Mouse (Mus musculus) forebrain, postnatal 0 days (tissue): ENCODE measurements around the gene Snrnp70. TPM values are rescaled to one million over a fixed set of nuclear protein-coding genes. Genes with fewer than 3 reads are reported as not detected.
A peak's percentile ranks its signal among the peaks of the same experiment; 100 is the strongest.

Source experiments
- ATAC-seq: fragments of 200-750 bp; cut with Nextera tagmentation; 2 replicates; pipeline ENCODE4 v1.8.0; 2017; ENCODE audit warnings: mild to moderate bottlenecking, moderate library complexity
- DNase-seq: peaks from one replicate; pipeline ENCODE4 v3.0.0-alpha.2; 2015
- H3K27ac ChIP-seq: fragments of 300-500 bp; sonication (generic); 2 replicates; pipeline ENCODE4 v1.5.1; 2014; ENCODE audit warnings: low read depth, mild to moderate bottlenecking, antibody characterized with exemption, low read length, moderate library complexity, mixed read lengths
- H3K27me3 ChIP-seq: fragments of 300-500 bp; sonication (generic); 2 replicates; pipeline ENCODE4 v1.6.1; 2014; ENCODE audit warnings: mild to moderate bottlenecking, low read length, mixed read lengths; ENCODE audit not compliant: insufficient read depth
- H3K36me3 ChIP-seq: fragments of 300-500 bp; sonication (generic); 2 replicates; pipeline ENCODE4 v1.6.1; 2014; ENCODE audit warnings: mild to moderate bottlenecking, moderate library complexity; ENCODE audit not compliant: insufficient read depth
- H3K4me1 ChIP-seq: fragments of 300-500 bp; sonication (generic); 2 replicates; pipeline ENCODE4 v1.6.1; 2014; ENCODE audit warnings: antibody characterized with exemption; ENCODE audit not compliant: insufficient read depth
- H3K4me2 ChIP-seq: fragments of 300-500 bp; sonication (generic); 2 replicates; pipeline ENCODE4 v1.6.1; 2014; ENCODE audit warnings: low read depth, mild to moderate bottlenecking, moderate library complexity
- H3K4me3 ChIP-seq: fragments of 300-500 bp; sonication (generic); 2 replicates; pipeline ENCODE4 v1.5.1; 2014; ENCODE audit warnings: low read depth, low read length, mixed read lengths
- H3K9ac ChIP-seq: fragments of 300-500 bp; sonication (generic); 2 replicates; pipeline ENCODE4 v1.6.1; 2014; ENCODE audit warnings: mild to moderate bottlenecking
- H3K9me3 ChIP-seq: fragments of 300-500 bp; sonication (generic); 2 replicates; pipeline ENCODE4 v1.6.1; 2016; ENCODE audit warnings: low read length
- CTCF ChIP-seq: sonication (generic); IDR thresholded peaks from 2 replicates; pipeline ENCODE4 v1.5.1; 2016; ENCODE audit warnings: antibody characterized with exemption, control low read depth, low read depth
- WGBS: fragments of 180-500 bp; shearing (Covaris S2); extraction: QIAGEN DNeasy Blood & Tissue Kit; methylation state at CpG from one replicate; pipeline ENCODE4 v1.1.7; 2014; 5-methylcytosine and 5-hydroxymethylcytosine counted together
- polyA plus RNA-seq: library from polyadenylated mRNA; unstranded; fragments of >200 nt; fragmentation: Nextera tagmentation; extraction: Ambion mirVana; gene quantifications from 2 replicates; pipeline ENCODE4 v1.2.1, GENCODE M21; 2015
- total RNA-seq: library from RNA; depleted of rRNA; stranded (reverse); fragments of >200 nt; gene quantifications from 2 replicates; pipeline ENCODE4 v1.2.3, GENCODE M21; 2014; rRNA removed

Gene Snrnp70
- total and polyA plus RNA-seq, 2 experiments from 2014 or later: 124 to 310 TPM

DNA sequence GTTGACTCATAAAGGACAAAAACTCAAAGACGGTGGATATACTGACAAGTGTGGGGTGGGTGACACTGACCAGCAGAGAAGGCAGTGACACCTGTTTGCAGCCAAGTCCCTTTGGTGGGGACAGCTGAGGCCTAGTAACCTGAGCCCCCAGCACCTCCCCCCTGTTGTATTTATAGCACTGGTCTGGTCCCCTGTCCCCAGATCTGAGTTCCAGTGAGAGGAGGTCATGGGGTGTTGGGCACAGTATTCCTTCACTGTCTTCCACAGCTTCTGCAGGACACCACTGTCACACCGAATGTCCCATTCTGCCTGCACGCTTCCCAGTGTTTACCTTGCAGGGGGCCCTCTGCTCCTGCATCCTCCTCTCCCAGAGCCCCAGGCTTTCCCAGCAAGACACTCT is 60.9 kb downstream of the Snrnp70 start:
- Histone ChIP-seq H3K4me1 (no peaks in the 10 kb centered on the region), H3K4me2 (no peak overlapping the region), H3K4me3 (no peak overlapping the region), H3K9ac (no peak overlapping the region), H3K27me3 (no peaks in the 10 kb centered on the region), H3K27ac (no peak overlapping the region), H3K9me3 (no peaks in the 10 kb centered on the region), H3K36me3 (no peaks in the 10 kb centered on the region; the same call in 1 of the 2 replicates)
- WGBS: 52% methylated on average over 3 of the region's 3 CpGs
- ATAC-seq (no peak), DNase-seq (no peak)
- TF ChIP-seq CTCF: no peak

DNA sequence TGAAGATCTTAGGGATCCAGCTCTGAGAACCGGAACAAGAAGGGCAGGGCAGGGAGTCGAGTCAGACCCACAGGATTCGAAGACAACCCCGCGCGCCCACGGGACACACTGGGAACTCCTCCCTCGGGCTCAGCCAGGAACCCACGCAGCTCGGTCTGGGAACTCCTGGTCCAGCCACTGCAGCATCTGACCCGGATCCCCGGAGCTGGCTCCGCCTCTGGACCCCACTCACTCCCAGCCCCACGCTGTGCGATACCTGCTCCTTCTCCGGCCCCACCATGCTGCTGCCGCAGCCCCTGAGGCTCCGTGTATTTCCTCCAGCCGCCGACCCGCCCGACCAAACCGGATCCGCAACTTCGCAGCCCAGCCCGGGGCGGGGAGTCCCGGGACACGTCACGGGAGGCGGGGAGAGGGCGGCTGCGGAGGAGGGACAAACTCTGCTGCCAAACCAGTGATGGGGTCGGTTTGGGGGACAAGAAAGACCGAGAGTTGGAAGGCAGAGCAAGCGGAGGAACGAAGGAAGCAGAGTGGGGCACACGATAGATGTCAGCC is 62.0 kb downstream of the Snrnp70 start, which contains the start of gene Trpm4:
Gene Trpm4, minus strand, starts transcription at position 350 of the 552 bp plus-strand sequence.
- no peak for TF ChIP-seq CTCF
- under 1% methylated on average over 38 of the region's 38 CpGs for whole genome bisulfite sequencing
- peak within 1 kb of the TSS; percentile 66 for H3K9ac ChIP-seq
- no peaks in the 10 kb centered on the region for H3K36me3 ChIP-seq
- peak within 1 kb of the TSS; percentile 54; the same call in 1 of the 2 replicates for H3K27ac ChIP-seq
- DNase-seq (peak; percentile 82), ATAC-seq (peak; percentile 79)
- no peaks in the 10 kb centered on the region for H3K27me3 ChIP-seq
- no peaks in the 10 kb centered on the region for H3K9me3 ChIP-seq
- peak within 1 kb of the TSS; percentile 64 for H3K4me3 ChIP-seq
- H3K4me1 ChIP-seq: no peaks in the 10 kb centered on the region
- H3K4me2 ChIP-seq: peak within 1 kb of the TSS; percentile 96

DNA sequence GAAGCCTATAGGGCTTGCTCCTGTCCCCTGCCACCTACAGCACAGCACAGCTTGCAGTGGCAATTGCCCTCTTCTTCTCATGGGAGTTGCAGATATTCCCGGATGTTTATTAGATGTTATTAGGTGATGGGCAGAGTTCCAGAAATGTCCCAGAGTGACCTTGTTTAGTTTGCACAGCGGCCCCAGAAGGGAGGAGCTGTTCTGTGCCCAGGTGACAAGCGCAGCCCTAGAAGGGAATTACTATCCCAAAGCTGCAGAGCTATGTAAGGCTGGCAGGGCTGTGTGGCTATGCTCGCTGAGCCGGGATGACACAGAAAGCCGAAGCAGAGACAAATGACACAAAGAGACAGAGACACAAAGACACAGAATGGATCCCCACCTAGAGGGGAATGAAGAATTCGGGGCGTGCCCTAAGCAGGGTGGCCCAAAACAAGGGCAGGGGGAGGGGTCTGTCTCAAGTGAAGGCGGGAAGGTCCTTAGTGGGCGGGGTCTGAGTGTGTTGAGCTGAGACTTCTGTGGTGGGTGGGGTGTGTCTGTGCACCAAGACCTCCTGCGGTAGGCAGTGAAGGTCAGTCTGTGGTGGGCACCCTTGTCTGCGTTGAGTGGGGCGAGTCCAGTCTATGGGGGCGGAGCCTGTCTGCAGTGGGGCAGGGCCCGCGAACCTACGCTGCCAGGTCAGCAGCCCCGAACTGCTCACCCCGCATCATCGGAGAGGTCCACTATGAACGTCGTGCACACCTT is 62.7 kb downstream of the Snrnp70 start:
- H3K4me3 ChIP-seq: peak overlapping the region; percentile 64
- H3K4me1 ChIP-seq: no peaks in the 10 kb centered on the region
- H3K27me3 ChIP-seq: no peaks in the 10 kb centered on the region
- WGBS: 2% methylated on average over 21 of the region's 22 CpGs
- ATAC-seq (peak; percentile 58), DNase-seq (peak; percentile 45)
- 0 out of 2 replicates have a peak, but pooled peaks have one; percentile 2 for TF ChIP-seq CTCF
- H3K4me2 ChIP-seq: peak overlapping the region; percentile 96
- H3K9ac ChIP-seq: peak overlapping the region; percentile 66
- H3K27ac ChIP-seq: peak overlapping the region; percentile 54; the same call in 1 of the 2 replicates
- no peaks in the 10 kb centered on the region for H3K9me3 ChIP-seq
- no peaks in the 10 kb centered on the region for H3K36me3 ChIP-seq

DNA sequence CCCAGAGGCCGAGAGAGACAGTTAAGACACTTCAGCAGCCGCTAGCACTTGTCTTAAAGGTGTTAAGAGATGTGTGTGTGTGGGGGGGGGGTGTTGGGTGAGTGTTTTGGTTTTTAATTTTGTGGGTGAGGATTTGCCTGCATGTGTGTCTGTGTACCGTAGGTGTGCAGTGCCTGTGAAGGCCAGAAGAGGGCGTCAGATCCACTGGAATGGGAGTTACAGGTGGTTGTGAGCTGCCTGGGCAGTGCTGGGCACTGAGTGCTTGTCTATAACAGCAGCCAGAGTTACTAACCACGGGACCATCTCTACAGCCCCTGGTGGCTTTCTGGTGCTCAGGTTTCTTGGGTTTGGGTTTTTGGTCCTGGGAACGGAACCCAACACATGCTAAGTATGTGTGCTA is 64.0 kb downstream of the Snrnp70 start:
- Histone ChIP-seq H3K9me3 (no peaks in the 10 kb centered on the region), H3K4me1 (no peaks in the 10 kb centered on the region), H3K27me3 (no peaks in the 10 kb centered on the region), H3K9ac (no peak overlapping the region), H3K4me2 (no peak overlapping the region), H3K27ac (no peak overlapping the region), H3K4me3 (no peak overlapping the region), H3K36me3 (no peaks in the 10 kb centered on the region)
- no peak for ATAC-seq
- WGBS: 85% methylated on average over 6 of the region's 6 CpGs
- TF ChIP-seq CTCF: peak; percentile 21; the same call in 1 of the 2 replicates
- no peak for DNase-seq

DNA sequence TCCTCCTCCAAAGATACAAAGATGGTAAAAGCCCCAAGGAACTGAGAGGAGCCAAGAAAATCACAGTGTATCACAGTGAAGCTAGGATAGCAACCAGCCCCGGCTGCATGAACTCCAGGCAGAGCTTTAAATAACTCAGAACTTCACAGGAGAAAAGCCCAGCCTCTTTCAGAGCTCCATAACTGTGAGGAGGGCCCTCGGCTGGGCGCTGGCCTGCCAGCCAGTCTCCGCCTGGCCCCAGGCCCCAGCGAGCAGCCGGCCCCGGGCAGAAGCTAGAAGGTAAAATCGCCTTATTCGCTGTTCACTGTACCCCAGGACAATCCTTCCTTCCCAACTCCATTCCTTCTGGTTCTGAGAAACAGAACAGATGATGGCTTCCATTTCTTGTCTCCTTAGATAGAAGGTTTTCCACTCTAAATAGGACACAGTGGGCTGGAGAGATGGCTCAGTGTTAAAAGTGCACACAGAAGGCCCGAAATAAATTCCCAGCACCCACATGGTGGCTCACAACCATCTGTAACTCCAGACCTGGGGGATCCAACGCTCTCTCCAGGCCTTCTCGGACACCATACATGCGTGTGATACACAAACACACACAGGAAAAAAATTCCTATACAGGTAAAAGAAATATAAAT is 66.6 kb downstream of the Snrnp70 start:
- H3K4me3 ChIP-seq: no peak overlapping the region
- no peaks in the 10 kb centered on the region for H3K27me3 ChIP-seq
- no peaks in the 10 kb centered on the region for H3K4me1 ChIP-seq
- H3K36me3 ChIP-seq: no peaks in the 10 kb centered on the region; the same call in 1 of the 2 replicates
- H3K9ac ChIP-seq: 0 out of 2 replicates have a peak overlapping the region, but pooled peaks have one; percentile 3
- ATAC-seq (no peak), DNase-seq (no peak)
- H3K4me2 ChIP-seq: no peak overlapping the region
- no peak for TF ChIP-seq CTCF
- H3K9me3 ChIP-seq: no peaks in the 10 kb centered on the region
- H3K27ac ChIP-seq: no peak overlapping the region
- WGBS: 77% methylated on average over 13 of the region's 13 CpGs

Other genes starting within 250 kb of the Snrnp70 start
Only the 30 nearest of the 35 such genes appear.
- not detected in 2 replicates for gene Gfy, start 216.2 kb downstream of the Snrnp70 start, total RNA-seq
- gene Gfy, start 216.2 kb downstream of the Snrnp70 start, polyA plus RNA-seq: 0.21 TPM in 1 of 2 replicates, not detected in the other
- not detected in 2 replicates for gene Pth2, start 214.7 kb downstream of the Snrnp70 start, total RNA-seq
- gene Pth2, start 214.7 kb downstream of the Snrnp70 start, polyA plus RNA-seq: 0.34 and 0.48 TPM in 2 replicates
- gene Ccdc155, start 190.8 kb downstream of the Snrnp70 start, total RNA-seq: 0.14 and 0.46 TPM in 2 replicates
- gene Ccdc155, start 190.8 kb downstream of the Snrnp70 start, polyA plus RNA-seq: 0.35 and 0.97 TPM in 2 replicates
- 8.4 and 9.1 TPM in 2 replicates for gene Dkkl1, start 183.6 kb downstream of the Snrnp70 start, total RNA-seq
- gene Dkkl1, start 183.6 kb downstream of the Snrnp70 start, polyA plus RNA-seq: 8.9 and 12.1 TPM in 2 replicates
- gene Tead2, start 180.0 kb downstream of the Snrnp70 start, total RNA-seq: 30.6 and 40.6 TPM in 2 replicates
- 18.4 and 22.5 TPM in 2 replicates for gene Tead2, start 180.0 kb downstream of the Snrnp70 start, polyA plus RNA-seq
- gene Cd37, start 156.6 kb downstream of the Snrnp70 start, total RNA-seq: 0.46 and 0.62 TPM in 2 replicates
- 2.0 and 2.5 TPM in 2 replicates for gene Cd37, start 156.6 kb downstream of the Snrnp70 start, polyA plus RNA-seq
- 0.24 TPM in 1 of 2 replicates, not detected in the other for gene Slc6a16, start 154.7 kb downstream of the Snrnp70 start, total RNA-seq
- 0.74 and 1.7 TPM in 2 replicates for gene Slc6a16, start 154.7 kb downstream of the Snrnp70 start, polyA plus RNA-seq
- not detected in 2 replicates for gene Slc6a21, start 118.2 kb downstream of the Snrnp70 start, total RNA-seq
- gene Slc6a21, start 118.2 kb downstream of the Snrnp70 start, polyA plus RNA-seq: not detected in 2 replicates
- 17.1 and 17.5 TPM in 2 replicates for gene Trpm4, start 62.0 kb downstream of the Snrnp70 start, total RNA-seq
- 8.9 and 9.4 TPM in 2 replicates for gene Trpm4, start 62.0 kb downstream of the Snrnp70 start, polyA plus RNA-seq
- 0.46 and 0.52 TPM in 2 replicates for gene Hrc, start 60.5 kb downstream of the Snrnp70 start, total RNA-seq
- not detected in 2 replicates for gene Hrc, start 60.5 kb downstream of the Snrnp70 start, polyA plus RNA-seq
- gene Ppfia3, start 28.7 kb downstream of the Snrnp70 start, total RNA-seq: 76.5 and 81.0 TPM in 2 replicates
- gene Ppfia3, start 28.7 kb downstream of the Snrnp70 start, polyA plus RNA-seq: 21.7 and 26.0 TPM in 2 replicates
- gene Lin7b, start 25.2 kb downstream of the Snrnp70 start, total RNA-seq: 32.2 and 47.3 TPM in 2 replicates
- gene Lin7b, start 25.2 kb downstream of the Snrnp70 start, polyA plus RNA-seq: 36.8 and 39.8 TPM in 2 replicates
- gene Kcna7, start 9.9 kb upstream of the Snrnp70 start, total RNA-seq: 0.14 TPM in 1 of 2 replicates, not detected in the other
- gene Kcna7, start 9.9 kb upstream of the Snrnp70 start, polyA plus RNA-seq: not detected in 2 replicates
- 0.24 TPM in 1 of 2 replicates, not detected in the other for gene Ntf5, start 18.0 kb upstream of the Snrnp70 start, total RNA-seq
- 0.07 and 0.11 TPM in 2 replicates for gene Ntf5, start 18.0 kb upstream of the Snrnp70 start, polyA plus RNA-seq
- gene Lhb, start 25.1 kb upstream of the Snrnp70 start, total RNA-seq: 0.43 TPM in 1 of 2 replicates, not detected in the other
- 0.36 and 1.0 TPM in 2 replicates for gene Lhb, start 25.1 kb upstream of the Snrnp70 start, polyA plus RNA-seq
- 9.8 and 11.4 TPM in 2 replicates for gene Gys1, start 39.1 kb upstream of the Snrnp70 start, total RNA-seq
- gene Gys1, start 39.1 kb upstream of the Snrnp70 start, polyA plus RNA-seq: 8.6 and 12.3 TPM in 2 replicates
- gene Ruvbl2, start 42.4 kb upstream of the Snrnp70 start, total RNA-seq: 123 and 149 TPM in 2 replicates
- 98.3 and 104 TPM in 2 replicates for gene Ruvbl2, start 42.4 kb upstream of the Snrnp70 start, polyA plus RNA-seq
- 2,541 and 3,015 TPM in 2 replicates for gene Ftl1, start 64.1 kb upstream of the Snrnp70 start, total RNA-seq
- 5,542 and 6,210 TPM in 2 replicates for gene Ftl1, start 64.1 kb upstream of the Snrnp70 start, polyA plus RNA-seq
- gene Bax, start 71.2 kb upstream of the Snrnp70 start, total RNA-seq: 120 and 127 TPM in 2 replicates
- gene Bax, start 71.2 kb upstream of the Snrnp70 start, polyA plus RNA-seq: 276 and 297 TPM in 2 replicates
- 0.19 and 0.46 TPM in 2 replicates for gene Tulp2, start 86.1 kb upstream of the Snrnp70 start, total RNA-seq
- gene Tulp2, start 86.1 kb upstream of the Snrnp70 start, polyA plus RNA-seq: 0.07 and 0.25 TPM in 2 replicates
- not detected in 2 replicates for gene Gm45808, start 91.1 kb upstream of the Snrnp70 start, total RNA-seq
- not detected in 2 replicates for gene Gm45808, start 91.1 kb upstream of the Snrnp70 start, polyA plus RNA-seq
- gene Dhdh, start 93.1 kb upstream of the Snrnp70 start, total RNA-seq: 3.5 and 4.9 TPM in 2 replicates
- gene Dhdh, start 93.1 kb upstream of the Snrnp70 start, polyA plus RNA-seq: 1.9 and 3.6 TPM in 2 replicates
- gene Nucb1, start 114.7 kb upstream of the Snrnp70 start, total RNA-seq: 76.8 and 107 TPM in 2 replicates
- 103 and 122 TPM in 2 replicates for gene Nucb1, start 114.7 kb upstream of the Snrnp70 start, polyA plus RNA-seq
- gene Ppp1r15a, start 130.5 kb upstream of the Snrnp70 start, total RNA-seq: 17.1 and 23.8 TPM in 2 replicates
- 23.9 and 26.3 TPM in 2 replicates for gene Ppp1r15a, start 130.5 kb upstream of the Snrnp70 start, polyA plus RNA-seq
- 1.2 and 2.9 TPM in 2 replicates for gene Plekha4, start 130.6 kb upstream of the Snrnp70 start, total RNA-seq
- 1.2 and 1.8 TPM in 2 replicates for gene Plekha4, start 130.6 kb upstream of the Snrnp70 start, polyA plus RNA-seq
- not detected in 2 replicates for gene Hsd17b14, start 159.2 kb upstream of the Snrnp70 start, total RNA-seq
- gene Hsd17b14, start 159.2 kb upstream of the Snrnp70 start, polyA plus RNA-seq: 0.13 and 0.63 TPM in 2 replicates
- 13.7 and 14.2 TPM in 2 replicates for gene Bcat2, start 174.4 kb upstream of the Snrnp70 start, total RNA-seq
- gene Bcat2, start 174.4 kb upstream of the Snrnp70 start, polyA plus RNA-seq: 17.7 and 20.2 TPM in 2 replicates
- gene Fgf21, start 219.7 kb upstream of the Snrnp70 start, total RNA-seq: not detected in 2 replicates
- gene Fgf21, start 219.7 kb upstream of the Snrnp70 start, polyA plus RNA-seq: not detected in 2 replicates
- 0.08 and 0.29 TPM in 2 replicates for gene Fut1, start 221.5 kb upstream of the Snrnp70 start, total RNA-seq
- gene Fut1, start 221.5 kb upstream of the Snrnp70 start, polyA plus RNA-seq: not detected in 2 replicates
- gene Izumo1, start 226.1 kb upstream of the Snrnp70 start, total RNA-seq: 0.08 and 0.14 TPM in 2 replicates
- not detected in 2 replicates for gene Izumo1, start 226.1 kb upstream of the Snrnp70 start, polyA plus RNA-seq